Mouse (Mus musculus) adrenal gland, postnatal 10 days (tissue): Measurements from ENCODE around the gene Tmod1. TPM values are rescaled to one million over a fixed set of nuclear protein-coding genes. Genes with fewer than 3 reads are reported as not detected.

Experiments
- DNase-seq: peaks from one replicate; pipeline ENCODE4 v3.0.0; 2021; ENCODE audit warnings: mixed read lengths
- long read RNA-seq, 2 experiments: library from polyadenylated mRNA; stranded (forward); transcript quantifications; one replicate each; pipeline ENCODE4 v2.0.0; 2021
- total RNA-seq, 2 experiments: library from RNA; stranded (reverse); gene quantifications; 2 replicates each; pipeline ENCODE4 v1.2.3; 2021

The Tmod1 gene
- 10 to 100 TPM in 1 of 2 experiments, 1 to 10 TPM in 1; 6.9 to 22.7 TPM for total RNA-seq
- long read RNA-seq, experiment 1, partial matches to known transcripts, result 0 of 3 reads
- long read RNA-seq, experiment 1, other reads (novel, unspliced or antisense), result 2 of 3 reads
- long read RNA-seq, experiment 2, transcript Tmod1-201 (10 exons, 3,158 nt), result major isoform, 5 of 6 reads
- long read RNA-seq, experiment 2, partial matches to known transcripts, result 0 of 6 reads
- long read RNA-seq, experiment 2, other reads (novel, unspliced or antisense), result 1 of 6 reads

DNA sequence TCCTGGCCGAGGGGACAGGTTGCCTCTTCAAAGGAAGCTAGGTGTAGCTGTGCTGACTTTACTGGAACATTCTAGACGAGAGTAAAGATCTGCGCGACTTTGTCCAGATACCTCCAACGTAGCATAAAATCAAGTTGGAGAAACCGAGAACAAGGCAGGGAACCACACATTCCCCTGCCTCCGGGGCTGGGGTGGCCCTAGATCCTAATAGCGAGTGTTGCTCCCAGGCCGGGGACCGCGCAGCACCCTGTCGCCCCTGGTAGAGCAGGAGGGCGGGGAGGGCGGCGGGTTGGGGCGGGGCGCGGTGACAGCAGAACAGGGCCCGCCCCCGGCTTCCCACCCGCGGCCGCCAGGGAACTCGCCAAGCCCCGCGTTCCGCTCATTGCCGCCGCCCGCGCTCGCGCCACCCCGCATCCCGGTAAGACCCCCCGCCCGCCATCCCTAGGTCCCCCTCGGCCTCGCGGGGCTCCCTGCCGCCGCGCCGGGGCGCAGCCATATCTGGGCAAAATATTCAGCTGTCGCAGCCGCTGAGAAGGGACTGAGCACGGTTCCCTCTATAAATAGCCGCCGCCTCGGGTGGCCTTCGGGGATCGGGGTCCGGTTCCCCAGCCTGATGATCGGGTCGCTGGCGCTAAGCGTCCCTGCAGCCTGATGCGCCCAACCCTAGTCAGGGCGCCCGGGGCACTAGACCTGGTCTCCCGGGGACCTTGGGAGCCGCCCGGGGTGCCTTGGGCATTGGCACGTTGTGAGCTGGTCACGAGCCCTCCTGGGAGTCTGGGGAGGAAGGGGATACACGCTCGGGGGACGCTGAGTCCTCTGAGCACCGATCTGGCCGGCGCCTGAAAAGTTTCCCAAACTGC is at the start of gene Tmod1:
TSS of gene Tmod1 (plus strand) at position 44 of the 860 bp plus-strand sequence.
- DNase-seq, result peak; percentile 79

DNA sequence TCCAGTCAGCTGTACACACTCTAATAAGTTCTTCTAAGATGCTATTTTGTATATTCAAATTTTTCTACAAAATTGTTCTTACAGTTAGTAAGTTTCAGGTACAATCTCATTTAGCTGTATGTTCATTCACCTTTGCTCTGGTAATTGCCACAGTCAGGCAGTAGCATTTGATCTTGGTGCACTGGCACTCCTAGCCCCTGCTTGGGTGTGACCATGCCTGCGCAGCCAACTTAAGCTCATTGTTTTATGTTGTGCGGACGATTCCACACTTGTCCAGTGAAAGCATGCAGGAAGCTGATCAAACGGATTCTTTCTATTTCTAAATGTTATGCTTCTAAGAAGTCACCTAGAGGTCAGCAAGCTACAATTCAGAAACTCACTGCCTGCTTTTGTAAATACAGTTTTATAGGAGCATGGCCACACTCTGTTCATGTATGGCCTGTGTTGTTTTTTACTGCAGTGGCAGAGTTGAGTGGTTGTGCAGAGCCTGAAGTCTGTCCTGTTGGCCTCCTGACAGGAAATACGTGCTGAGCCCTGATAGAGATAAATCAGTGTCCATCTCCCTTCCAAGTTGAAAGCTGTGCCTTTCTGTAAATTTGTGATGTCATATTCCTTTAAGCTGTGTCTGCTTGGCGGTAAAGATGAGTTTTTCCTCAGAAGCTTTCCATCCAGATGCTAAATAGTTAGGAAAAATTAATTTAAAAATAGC is 48.2 kb upstream of the Tmod1 start:
- no peak for DNase-seq

- DNase-seq, result no peak
Measured at GRCm38 (mm10) chr4:45998536-45998935, 40.2 kb upstream of the Tmod1 start.

- no peak for DNase-seq
Measured at GRCm38 (mm10) chr4:46008142-46008793, 30.5 kb upstream of the Tmod1 start.

GRCm38 (mm10) chr4:46011698-46012097 is 27.0 kb upstream of the Tmod1 start:
- DNase-seq, result no peak

DNA sequence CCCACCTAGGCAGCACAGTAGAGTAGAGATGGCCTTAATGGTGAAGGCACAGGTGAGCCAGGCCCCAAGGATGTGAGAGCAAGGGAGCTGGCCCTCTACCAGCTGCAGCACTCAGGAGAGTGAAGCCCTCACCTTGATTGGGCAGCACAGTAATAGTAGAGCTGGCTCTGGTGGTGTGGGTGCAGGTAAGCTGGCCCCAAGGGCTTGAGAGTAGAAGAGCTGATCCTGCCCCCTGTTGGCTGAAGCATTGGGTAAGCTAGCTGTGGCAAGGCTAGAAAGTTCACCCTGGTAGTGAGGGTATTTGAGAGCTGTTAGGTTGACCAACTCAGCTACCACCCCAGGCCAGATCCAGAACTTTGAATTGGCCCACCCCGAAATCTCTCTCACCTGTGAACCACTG is 23.1 kb upstream of the Tmod1 start:
- DNase-seq, result no peak

- DNase-seq, result no peak
Measured at GRCm38 (mm10) chr4:46023021-46023481, 15.7 kb upstream of the Tmod1 start.

- peak; percentile 48 for DNase-seq
Measured at GRCm38 (mm10) chr4:46025893-46026292, 12.8 kb upstream of the Tmod1 start.

DNA sequence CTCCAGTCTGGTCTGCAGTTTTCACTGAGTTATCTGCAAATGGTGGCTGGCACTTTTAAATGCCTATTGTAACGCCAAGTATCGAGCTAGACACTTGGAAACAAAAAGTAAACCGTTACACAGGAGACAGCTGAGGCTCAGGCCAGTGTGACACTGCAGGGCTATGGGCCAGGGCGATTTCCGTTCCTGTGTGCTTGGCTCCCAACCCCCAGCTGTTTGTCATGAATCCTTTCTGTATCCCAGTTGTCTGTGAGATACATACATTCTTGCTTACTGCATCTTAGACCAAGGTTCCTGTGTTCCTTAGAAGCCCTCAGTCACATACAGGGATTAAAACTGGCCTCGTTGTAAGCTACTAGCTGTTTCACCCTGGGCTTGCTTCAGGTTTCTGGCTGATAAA is 10.5 kb upstream of the Tmod1 start:
- DNase-seq, result no peak

DNA sequence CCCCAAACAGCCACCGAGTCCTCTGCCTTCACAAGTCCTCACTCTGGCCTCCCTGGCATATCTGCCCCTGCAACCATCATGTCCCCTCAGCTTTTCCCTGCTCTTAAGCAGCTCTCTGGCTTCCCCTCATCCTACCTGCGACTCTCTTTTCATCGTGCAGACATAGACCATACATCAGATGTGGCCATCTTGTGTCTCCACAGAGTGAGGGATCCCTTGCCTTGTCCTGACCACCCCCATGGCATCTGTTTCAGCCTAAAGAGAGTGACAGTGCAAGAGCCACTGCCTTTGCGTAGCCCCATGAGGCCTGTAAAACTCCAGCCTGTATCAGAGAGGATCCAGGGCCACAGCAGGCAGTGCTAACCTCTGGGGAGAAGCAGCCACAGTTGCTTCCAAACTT is 10.0 kb upstream of the Tmod1 start:
- no peak for DNase-seq

DNA sequence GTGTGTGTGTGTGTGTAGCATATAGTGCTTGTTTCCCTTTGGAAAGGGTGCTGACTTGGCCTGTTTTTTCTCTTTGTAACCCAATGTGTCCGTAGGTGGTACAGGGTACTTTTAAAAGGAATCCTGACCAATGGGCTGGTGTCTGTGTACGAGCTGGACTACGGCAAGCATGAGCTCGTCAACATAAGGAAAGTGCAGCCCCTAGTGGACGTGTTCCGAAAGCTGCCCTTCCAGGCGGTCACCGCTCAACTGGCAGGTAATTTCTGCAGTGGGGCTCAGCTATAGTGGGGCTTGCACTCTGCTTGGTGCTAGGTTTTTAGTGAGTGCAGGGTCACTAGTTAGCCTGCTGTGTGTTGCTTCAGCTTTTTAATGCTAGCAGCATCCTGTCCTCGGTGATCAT is 9.2 kb upstream of the Tmod1 start:
- peak; percentile 55 for DNase-seq

DNA sequence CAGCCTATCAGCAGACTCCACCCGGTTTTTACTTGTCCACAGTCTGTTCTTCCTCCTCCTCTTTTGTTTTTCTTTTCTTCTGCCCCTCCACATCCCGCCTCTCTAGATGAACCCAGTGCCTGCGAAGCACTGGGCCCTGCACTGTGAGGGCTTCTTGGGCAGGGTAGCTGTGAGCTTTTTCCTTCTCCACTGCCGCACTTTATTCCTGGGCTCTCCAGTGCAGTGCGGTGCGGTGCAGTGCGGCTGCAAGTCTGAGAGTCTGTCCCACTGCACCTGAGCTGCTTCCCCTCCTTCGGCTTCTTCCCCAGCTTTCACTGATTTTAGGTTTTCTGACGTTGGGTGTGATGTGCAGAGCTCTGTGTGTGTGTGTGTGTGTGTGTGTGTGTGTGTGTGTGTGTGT is 6.3 kb upstream of the Tmod1 start:
- no peak for DNase-seq

- DNase-seq, result no peak
Measured at GRCm38 (mm10) chr4:46033197-46033596, 5.5 kb upstream of the Tmod1 start.

GRCm38 (mm10) chr4:46038591-46038891 is 194 bp upstream of the Tmod1 start:
- no peak for DNase-seq

DNA sequence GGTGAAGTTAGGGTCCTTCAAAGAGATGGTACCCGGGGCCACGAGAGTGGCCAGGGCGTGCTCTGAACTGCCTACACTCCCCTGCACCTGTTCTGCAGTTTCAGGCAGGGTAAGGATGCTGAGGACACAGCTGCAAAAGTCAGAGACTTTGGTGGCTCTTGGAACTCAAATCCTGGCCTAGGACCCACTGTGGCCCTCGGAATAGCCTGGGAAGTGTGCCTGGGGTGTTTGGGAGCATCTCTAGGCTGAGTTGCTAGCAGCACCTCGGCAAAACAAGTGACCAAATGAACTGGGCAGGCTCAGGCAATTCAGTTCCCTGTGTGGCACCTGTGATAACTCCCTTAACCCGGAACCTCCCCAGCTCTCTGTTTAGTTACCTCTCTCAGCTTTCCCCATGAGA is 1.2 kb downstream of the Tmod1 start:
- DNase-seq, result no peak

GRCm38 (mm10) chr4:46040594-46041192 is 2.0 kb downstream of the Tmod1 start:
- peak; percentile 31 for DNase-seq

DNA sequence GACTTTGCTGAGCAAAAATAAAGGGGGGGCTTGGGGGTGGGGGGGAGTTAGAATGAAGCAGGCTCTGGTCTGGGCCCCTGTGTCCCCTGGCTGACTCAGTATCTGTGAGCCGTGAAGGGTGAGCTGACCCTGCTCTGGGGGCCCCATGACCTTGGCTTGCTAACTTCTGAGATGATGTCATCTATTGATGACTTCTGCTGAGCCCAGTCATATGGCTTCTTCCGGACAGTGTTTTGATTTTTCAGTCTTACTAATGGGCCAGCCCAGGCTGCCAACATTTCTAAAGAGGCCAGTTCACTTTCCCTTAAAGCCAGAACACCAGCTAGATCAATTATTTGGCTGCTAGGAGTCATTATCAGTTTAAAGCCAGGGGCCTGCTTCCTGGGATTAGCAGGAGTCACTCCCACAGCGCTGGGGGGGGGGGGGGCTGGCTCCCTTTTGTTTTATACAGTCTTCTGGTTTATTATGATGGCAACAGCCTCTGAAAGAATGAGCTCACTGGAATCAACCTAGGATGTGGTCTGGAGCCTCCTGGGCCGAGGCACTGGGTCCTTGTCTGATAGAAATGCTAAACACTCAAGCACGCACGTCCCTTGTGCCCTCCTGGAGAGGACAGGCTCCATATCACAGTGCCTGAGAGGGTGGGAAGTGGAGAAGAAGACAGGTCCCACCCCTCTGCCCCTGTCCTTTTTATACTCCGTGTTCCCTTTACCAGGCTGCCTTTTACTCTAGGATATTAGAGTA is 3.2 kb downstream of the Tmod1 start:
- peak; percentile 49 for DNase-seq

DNA sequence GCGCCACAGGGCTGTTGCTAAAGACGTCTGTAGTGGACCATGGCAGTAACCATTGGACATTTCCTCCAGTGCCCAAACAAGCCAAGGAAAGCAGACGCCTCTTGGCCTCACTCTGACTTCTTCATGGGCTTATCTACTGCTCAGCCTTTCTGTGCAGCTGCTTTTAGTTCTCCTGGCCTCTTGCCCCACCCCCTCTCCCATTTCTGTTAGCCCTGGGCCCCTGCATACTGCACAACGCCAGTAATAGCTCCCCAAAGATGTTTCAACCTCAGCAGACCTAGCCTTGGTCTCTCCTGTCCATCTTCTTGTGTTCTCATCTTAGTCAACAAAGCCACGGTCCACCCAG is 3.7 kb downstream of the Tmod1 start:
- no peak for DNase-seq

DNA sequence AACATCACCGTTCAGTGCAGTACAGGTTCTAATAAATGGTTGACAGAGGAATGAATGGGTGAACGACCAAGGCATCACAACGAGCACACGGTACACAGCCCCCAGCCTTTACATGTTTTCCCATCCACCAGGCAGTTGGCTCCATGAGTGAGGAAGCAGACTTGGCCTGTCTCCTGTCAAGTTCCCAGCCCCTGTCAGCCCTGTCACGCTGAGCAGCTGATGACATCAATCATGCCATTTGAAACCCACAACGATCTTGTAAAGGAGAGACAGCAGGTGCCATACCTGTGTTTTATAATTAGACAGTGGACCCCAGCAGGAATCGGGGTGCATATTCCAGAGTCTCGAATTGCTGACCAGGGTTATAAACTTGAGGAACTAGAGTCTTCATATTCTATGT is 4.6 kb downstream of the Tmod1 start:
- no peak for DNase-seq

DNA sequence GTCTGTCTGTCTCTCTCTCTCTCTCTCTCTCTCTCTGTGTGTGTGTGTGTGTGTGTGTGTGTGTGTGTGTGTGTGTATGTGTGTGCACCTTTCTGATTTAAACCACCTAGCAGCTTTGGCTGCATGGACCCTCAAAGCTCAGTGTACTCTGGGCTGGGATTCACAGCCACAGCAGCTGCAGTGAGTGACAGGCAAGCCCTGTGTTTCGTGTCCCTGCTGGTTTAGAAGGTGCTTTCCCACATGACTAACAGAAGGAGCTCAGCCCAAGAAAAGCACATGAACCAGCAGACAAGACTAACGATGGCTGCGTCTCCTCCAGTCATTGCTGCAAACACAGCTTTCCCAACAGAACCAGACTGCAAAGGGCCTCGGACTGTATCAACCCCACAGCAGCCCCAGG is 9.2 kb downstream of the Tmod1 start:
- no peak for DNase-seq

GRCm38 (mm10) chr4:46048418-46048817 is 9.7 kb downstream of the Tmod1 start:
- DNase-seq, result peak; percentile 23
